Mouse (Mus musculus) heart, postnatal 0 days (tissue): Measurements from ENCODE around the gene Fat3.

Source experiments
- CTCF ChIP-seq: IDR thresholded peaks from 2 replicates; pipeline ENCODE4 v1.5.1; 2016; ENCODE audit warnings: antibody characterized with exemption, control low read depth, low read depth
- EP300 ChIP-seq: IDR thresholded peaks from 2 replicates; pipeline ENCODE4 v1.6.1; 2016; ENCODE audit warnings: antibody characterized with exemption, low read depth

GRCm38 (mm10) chr9:15953585-15954337 lies 547.3 kb downstream of the Fat3 start:
- no peak for TF ChIP-seq CTCF
- no peak for TF ChIP-seq EP300
